Mouse (Mus musculus): ENCODE results near the gene Ip6k1. TPM values are rescaled to one million over a fixed set of nuclear protein-coding genes. Genes with fewer than 3 reads are reported as not detected.

The Ip6k1 gene
- polyA plus RNA-seq, 1 experiment: 30.8 TPM

GRCm38 (mm10) chr9:107967437-107967836 lies 34.9 kb upstream of the Ip6k1 start:
- no peak overlapping the region for H3ac ChIP-seq (ENCODE audit: control insufficient read depth, insufficient read length, low read depth)
- H3K4me3 ChIP-seq (ENCODE audit: insufficient read depth, poor library complexity, severe bottlenecking): no peak overlapping the region
- peaks cover 32% of the 10 kb centered on the region for H3K36me3 ChIP-seq (ENCODE audit: control insufficient read depth, insufficient read depth)
- H3K79me2 ChIP-seq (ENCODE audit: control insufficient read depth, insufficient read depth): no peaks in the 10 kb centered on the region
- no peaks in the 10 kb centered on the region for H3K27me3 ChIP-seq (ENCODE audit: control insufficient read depth, insufficient read depth, insufficient read length)
- TF ChIP-seq MAX (IDR thresholded peaks at IDR 0.05) (no peak), USF1 (IDR thresholded peaks at IDR 0.05; ENCODE audit: low read depth) (no peak), CTCF (IDR thresholded peaks at IDR 0.05; ENCODE audit: control insufficient read depth, insufficient read depth, insufficient read length) (no peak), MYOG (IDR thresholded peaks at IDR 0.05; ENCODE audit: control insufficient read depth, extremely low read depth, insufficient read length) (no peak), CEBPB (IDR thresholded peaks at IDR 0.05; ENCODE audit: low read depth) (no peak), FOSL1 (IDR thresholded peaks at IDR 0.05; ENCODE audit: insufficient read depth, low read length, poor library complexity, severe bottlenecking) (no peak), MYOD1 (IDR thresholded peaks at IDR 0.05; ENCODE audit: control insufficient read depth, insufficient read length, low read depth) (no peak)
- H3K79me3 ChIP-seq (ENCODE audit: low read depth): no peaks in the 10 kb centered on the region

GRCm38 (mm10) chr9:107968531-107968930 lies 33.8 kb upstream of the Ip6k1 start:
- Histone ChIP-seq H3ac (ENCODE audit: control insufficient read depth, insufficient read length, low read depth) (no peak overlapping the region), H3K79me2 (ENCODE audit: control insufficient read depth, insufficient read depth) (no peaks in the 10 kb centered on the region), H3K4me3 (ENCODE audit: insufficient read depth, poor library complexity, severe bottlenecking) (no peak overlapping the region), H3K27me3 (ENCODE audit: control insufficient read depth, insufficient read depth, insufficient read length) (no peaks in the 10 kb centered on the region), H3K36me3 (ENCODE audit: control insufficient read depth, insufficient read depth) (peaks cover 22% of the 10 kb centered on the region), H3K79me3 (ENCODE audit: low read depth) (no peaks in the 10 kb centered on the region)
- TF ChIP-seq CEBPB (IDR thresholded peaks at IDR 0.05; ENCODE audit: low read depth) (no peak), MAX (IDR thresholded peaks at IDR 0.05) (no peak), USF1 (IDR thresholded peaks at IDR 0.05; ENCODE audit: low read depth) (no peak), CTCF (IDR thresholded peaks at IDR 0.05; ENCODE audit: control insufficient read depth, insufficient read depth, insufficient read length) (no peak), FOSL1 (IDR thresholded peaks at IDR 0.05; ENCODE audit: insufficient read depth, low read length, poor library complexity, severe bottlenecking) (no peak), MYOG (IDR thresholded peaks at IDR 0.05; ENCODE audit: control insufficient read depth, extremely low read depth, insufficient read length) (no peak), MYOD1 (IDR thresholded peaks at IDR 0.05; ENCODE audit: control insufficient read depth, insufficient read length, low read depth) (no peak)

GRCm38 (mm10) chr9:107970311-107970710 lies 32.0 kb upstream of the Ip6k1 start:
- no peak overlapping the region for H3ac ChIP-seq (ENCODE audit: control insufficient read depth, insufficient read length, low read depth)
- H3K79me3 ChIP-seq (ENCODE audit: low read depth): no peaks in the 10 kb centered on the region
- H3K4me3 ChIP-seq (ENCODE audit: insufficient read depth, poor library complexity, severe bottlenecking): no peak overlapping the region
- no peaks in the 10 kb centered on the region for H3K79me2 ChIP-seq (ENCODE audit: control insufficient read depth, insufficient read depth)
- TF ChIP-seq MYOD1 (IDR thresholded peaks at IDR 0.05; ENCODE audit: control insufficient read depth, insufficient read length, low read depth) (no peak), CEBPB (IDR thresholded peaks at IDR 0.05; ENCODE audit: low read depth) (no peak), CTCF (IDR thresholded peaks at IDR 0.05; ENCODE audit: control insufficient read depth, insufficient read depth, insufficient read length) (no peak), MAX (IDR thresholded peaks at IDR 0.05) (no peak), FOSL1 (IDR thresholded peaks at IDR 0.05; ENCODE audit: insufficient read depth, low read length, poor library complexity, severe bottlenecking) (no peak), MYOG (IDR thresholded peaks at IDR 0.05; ENCODE audit: control insufficient read depth, extremely low read depth, insufficient read length) (no peak), USF1 (IDR thresholded peaks at IDR 0.05; ENCODE audit: low read depth) (no peak)
- H3K36me3 ChIP-seq (ENCODE audit: control insufficient read depth, insufficient read depth): peaks cover 10% of the 10 kb centered on the region
- no peaks in the 10 kb centered on the region for H3K27me3 ChIP-seq (ENCODE audit: control insufficient read depth, insufficient read depth, insufficient read length)

- Histone ChIP-seq H3K4me3 (ENCODE audit: insufficient read depth, poor library complexity, severe bottlenecking) (no peak overlapping the region), H3K79me3 (ENCODE audit: low read depth) (no peaks in the 10 kb centered on the region), H3K79me2 (ENCODE audit: control insufficient read depth, insufficient read depth) (no peaks in the 10 kb centered on the region), H3K36me3 (ENCODE audit: control insufficient read depth, insufficient read depth) (peaks cover 10% of the 10 kb centered on the region), H3K27me3 (ENCODE audit: control insufficient read depth, insufficient read depth, insufficient read length) (no peaks in the 10 kb centered on the region), H3ac (ENCODE audit: control insufficient read depth, insufficient read length, low read depth) (no peak overlapping the region)
- TF ChIP-seq CEBPB (IDR thresholded peaks at IDR 0.05; ENCODE audit: low read depth) (no peak), CTCF (IDR thresholded peaks at IDR 0.05; ENCODE audit: control insufficient read depth, insufficient read depth, insufficient read length) (no peak), FOSL1 (IDR thresholded peaks at IDR 0.05; ENCODE audit: insufficient read depth, low read length, poor library complexity, severe bottlenecking) (no peak), MAX (IDR thresholded peaks at IDR 0.05) (no peak), MYOD1 (IDR thresholded peaks at IDR 0.05; ENCODE audit: control insufficient read depth, insufficient read length, low read depth) (no peak), MYOG (IDR thresholded peaks at IDR 0.05; ENCODE audit: control insufficient read depth, extremely low read depth, insufficient read length) (no peak), USF1 (IDR thresholded peaks at IDR 0.05; ENCODE audit: low read depth) (no peak)
Observed at GRCm38 (mm10) chr9:107971690-107972541, 30.4 kb upstream of the Ip6k1 start.

GRCm38 (mm10) chr9:107974491-107975171 lies 27.7 kb upstream of the Ip6k1 start:
- no peak overlapping the region for H3K4me3 ChIP-seq (ENCODE audit: insufficient read depth, poor library complexity, severe bottlenecking)
- no peaks in the 10 kb centered on the region for H3K79me3 ChIP-seq (ENCODE audit: low read depth)
- no peaks in the 10 kb centered on the region for H3K27me3 ChIP-seq (ENCODE audit: control insufficient read depth, insufficient read depth, insufficient read length)
- peaks cover 10% of the 10 kb centered on the region for H3K36me3 ChIP-seq (ENCODE audit: control insufficient read depth, insufficient read depth)
- no peak overlapping the region for H3ac ChIP-seq (ENCODE audit: control insufficient read depth, insufficient read length, low read depth)
- TF ChIP-seq MYOG (IDR thresholded peaks at IDR 0.05; ENCODE audit: control insufficient read depth, extremely low read depth, insufficient read length) (no peak), MYOD1 (IDR thresholded peaks at IDR 0.05; ENCODE audit: control insufficient read depth, insufficient read length, low read depth) (no peak), CTCF (IDR thresholded peaks at IDR 0.05; ENCODE audit: control insufficient read depth, insufficient read depth, insufficient read length) (no peak), CEBPB (IDR thresholded peaks at IDR 0.05; ENCODE audit: low read depth) (no peak), USF1 (IDR thresholded peaks at IDR 0.05; ENCODE audit: low read depth) (no peak), MAX (IDR thresholded peaks at IDR 0.05) (no peak), FOSL1 (IDR thresholded peaks at IDR 0.05; ENCODE audit: insufficient read depth, low read length, poor library complexity, severe bottlenecking) (no peak)
- no peaks in the 10 kb centered on the region for H3K79me2 ChIP-seq (ENCODE audit: control insufficient read depth, insufficient read depth)

All from C2C12 (cell line).